Mouse (Mus musculus): ENCODE results near the gene Rbfox1.

- TF ChIP-seq POLR2A (IDR thresholded peaks at IDR 0.05; ENCODE audit: control insufficient read depth, extremely low read depth, insufficient read depth, low read length, poor library complexity) (no peak), CTCF (IDR thresholded peaks at IDR 0.05; ENCODE audit: borderline replicate concordance, control insufficient read depth, extremely low read depth, insufficient read depth, low read length, poor library complexity) (no peak)
Measured at GRCm38 (mm10) chr16:7005478-7005877, 1120.3 kb downstream of the Rbfox1 start.

All from thymus, adult 2 months (tissue).